Mouse (Mus musculus) MEL (cell line): ENCODE data around the gene Tmem203.

Source experiments
- CTCF ChIP-seq, 3 experiments: IDR thresholded peaks in 2 of 3; conservative IDR thresholded peaks in 1 of 3; 2 replicates each; pipeline ENCODE4 v1.5.1; 2011 to 2012; ENCODE audit warnings: low read length in 3 of 3, low read depth in 2 of 3, mild to moderate bottlenecking in 2 of 3, improper control_type of control experiment in 1 of 3, inconsistent platforms in 1 of 3, mixed read lengths in 1 of 3, moderate library complexity in 1 of 3; ENCODE audit not compliant: control insufficient read depth in 1 of 3, insufficient read depth in 1 of 3, poor library complexity in 1 of 3, severe bottlenecking in 1 of 3
- KAT2A ChIP-seq: conservative IDR thresholded peaks from 2 replicates; pipeline ENCODE4 v1.6.1; 2012; ENCODE audit warnings: low read depth, low read length, improper control_type of control experiment, inconsistent platforms
- MYB ChIP-seq: IDR thresholded peaks from 2 replicates; pipeline ENCODE4 v1.6.1; 2011; ENCODE audit warnings: mild to moderate bottlenecking, low read depth, low read length, improper control_type of control experiment
- POLR2A ChIP-seq, 2 experiments: IDR thresholded peaks; 2 replicates each; pipeline ENCODE4 v1.6.1; 2011 to 2012; ENCODE audit warnings: low read length in 2 of 2, mild to moderate bottlenecking in 2 of 2, control low read depth in 1 of 2, improper control_type of control experiment in 1 of 2, low read depth in 1 of 2, moderate library complexity in 1 of 2; ENCODE audit not compliant: control insufficient read depth in 1 of 2, insufficient read depth in 1 of 2, poor library complexity in 1 of 2

DNA sequence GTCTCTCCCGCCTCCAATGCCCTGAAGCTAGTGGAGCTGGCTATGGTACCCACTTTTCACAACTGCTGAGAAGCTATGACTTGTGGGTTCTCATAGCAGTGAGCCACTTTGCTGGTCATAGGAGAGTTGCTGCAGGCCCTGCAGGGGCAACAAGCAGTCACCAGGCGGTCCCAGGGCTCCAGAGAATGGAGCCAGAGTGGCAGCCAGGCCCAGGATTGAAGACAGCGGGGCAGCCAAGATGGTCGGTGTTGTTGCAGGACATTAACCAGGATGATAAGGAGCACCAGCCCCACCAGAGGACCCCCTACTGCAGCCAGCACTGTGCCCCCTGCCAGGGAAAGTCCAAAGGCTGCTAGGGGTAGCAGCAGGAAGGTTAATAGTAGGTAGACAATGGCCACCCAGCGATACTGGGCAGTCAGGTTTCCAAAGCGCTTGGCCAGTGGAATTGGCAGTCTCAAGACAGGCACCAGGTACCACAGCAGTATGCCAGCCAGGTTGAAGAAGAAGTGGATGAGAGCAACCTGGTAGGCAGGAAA is 26.2 kb upstream of the Tmem203 start:
- no peak for TF ChIP-seq MYB
- TF ChIP-seq KAT2A = no peak
- TF ChIP-seq POLR2A (IDR thresholded peaks at IDR 0.05; ENCODE audit: control insufficient read depth in 1 of 2, insufficient read depth in 1 of 2, low read depth in 1 of 2, low read length in 2 of 2, poor library complexity in 1 of 2) = no peak
- TF ChIP-seq CTCF (IDR thresholded peaks at IDR 0.05 in 2 of 3, conservative IDR thresholded peaks at IDR 0.05 in 1 of 3; ENCODE audit: control insufficient read depth in 1 of 3, insufficient read depth in 1 of 3, low read depth in 2 of 3, low read length in 3 of 3, poor library complexity in 1 of 3, severe bottlenecking in 1 of 3) = no peak
